Mouse (Mus musculus): ENCODE results near the gene Slc25a26. TPM values are rescaled to one million over a fixed set of nuclear protein-coding genes. Genes with fewer than 3 reads are reported as not detected.

The Slc25a26 gene
- polyA plus RNA-seq, 1 experiment from 2014 or later, result 7.8 TPM

- peaks cover 6% of the 10 kb centered on the region; the same call in 1 of the 2 replicates for H3K4me1 ChIP-seq
- WGBS, result 76% methylated on average over 4 of the region's 4 CpGs
- no peak overlapping the region for H3K4me3 ChIP-seq
- ATAC-seq (ENCODE audit: insufficient number of reproducible peaks, low FRiP score, low TSS enrichment, low read depth), result no peak
- H3K9ac ChIP-seq, result no peak overlapping the region
- no peaks in the 10 kb centered on the region for H3K9me3 ChIP-seq
- no peak overlapping the region for H3K4me2 ChIP-seq
- H3K27ac ChIP-seq, result no peak overlapping the region
- H3K27me3 ChIP-seq, result no peaks in the 10 kb centered on the region
- H3K36me3 ChIP-seq, result no peaks in the 10 kb centered on the region
Measured at GRCm38 (mm10) chr6:94532086-94532485, 32.0 kb downstream of the Slc25a26 start.

- peaks cover 6% of the 10 kb centered on the region; the same call in 1 of the 2 replicates for H3K4me1 ChIP-seq
- H3K27ac ChIP-seq, result no peak overlapping the region
- no peak overlapping the region for H3K9ac ChIP-seq
- H3K9me3 ChIP-seq, result no peaks in the 10 kb centered on the region
- H3K27me3 ChIP-seq, result no peaks in the 10 kb centered on the region
- H3K4me3 ChIP-seq, result no peak overlapping the region
- H3K4me2 ChIP-seq, result no peak overlapping the region
- no peak for ATAC-seq (ENCODE audit: insufficient number of reproducible peaks, low FRiP score, low TSS enrichment, low read depth)
- H3K36me3 ChIP-seq, result no peaks in the 10 kb centered on the region
- WGBS, result 60% methylated on average over 8 of the region's 8 CpGs
Measured at GRCm38 (mm10) chr6:94536478-94536877, 36.3 kb downstream of the Slc25a26 start.

GRCm38 (mm10) chr6:94537652-94538051, 37.5 kb downstream of the Slc25a26 start:
- Histone ChIP-seq H3K4me1 (peaks cover 6% of the 10 kb centered on the region; the same call in 1 of the 2 replicates), H3K4me2 (no peak overlapping the region), H3K4me3 (no peak overlapping the region), H3K27ac (no peak overlapping the region), H3K9me3 (no peaks in the 10 kb centered on the region), H3K27me3 (no peaks in the 10 kb centered on the region), H3K9ac (no peak overlapping the region), H3K36me3 (no peaks in the 10 kb centered on the region)
- 81% methylated on average over 1 of the region's 1 CpGs for WGBS
- ATAC-seq (ENCODE audit: insufficient number of reproducible peaks, low FRiP score, low TSS enrichment, low read depth), result no peak

GRCm38 (mm10) chr6:94540090-94540489, 40.0 kb downstream of the Slc25a26 start:
- Histone ChIP-seq H3K4me3 (no peak overlapping the region), H3K9me3 (no peaks in the 10 kb centered on the region), H3K27ac (no peak overlapping the region), H3K9ac (no peak overlapping the region), H3K4me2 (no peak overlapping the region), H3K27me3 (no peaks in the 10 kb centered on the region), H3K36me3 (no peaks in the 10 kb centered on the region), H3K4me1 (peaks cover 11% of the 10 kb centered on the region; the same call in 1 of the 2 replicates)
- ATAC-seq (ENCODE audit: insufficient number of reproducible peaks, low FRiP score, low TSS enrichment, low read depth), result no peak
- WGBS, result 82% methylated on average over 3 of the region's 3 CpGs

- no peak for ATAC-seq (ENCODE audit: insufficient number of reproducible peaks, low FRiP score, low TSS enrichment, low read depth)
- Histone ChIP-seq H3K9ac (no peak overlapping the region), H3K9me3 (no peaks in the 10 kb centered on the region), H3K4me2 (no peak overlapping the region), H3K4me1 (peaks cover 11% of the 10 kb centered on the region; the same call in 1 of the 2 replicates), H3K27ac (no peak overlapping the region), H3K27me3 (no peaks in the 10 kb centered on the region), H3K4me3 (no peak overlapping the region), H3K36me3 (no peaks in the 10 kb centered on the region)
- WGBS, result 77% methylated on average over 4 of the region's 4 CpGs
Measured at GRCm38 (mm10) chr6:94540615-94541014, 40.5 kb downstream of the Slc25a26 start.

- H3K4me3 ChIP-seq, result no peak overlapping the region
- no peak overlapping the region for H3K27ac ChIP-seq
- no peaks in the 10 kb centered on the region for H3K27me3 ChIP-seq
- H3K9ac ChIP-seq, result no peak overlapping the region
- ATAC-seq (ENCODE audit: insufficient number of reproducible peaks, low FRiP score, low TSS enrichment, low read depth), result no peak
- H3K4me2 ChIP-seq, result no peak overlapping the region
- H3K4me1 ChIP-seq, result peaks cover 8% of the 10 kb centered on the region; the same call in 1 of the 2 replicates
- H3K36me3 ChIP-seq, result no peaks in the 10 kb centered on the region
- WGBS, result 44% methylated on average over 6 of the region's 6 CpGs
- no peaks in the 10 kb centered on the region for H3K9me3 ChIP-seq
Measured at GRCm38 (mm10) chr6:94541133-94541532, 41.0 kb downstream of the Slc25a26 start.

- ATAC-seq (ENCODE audit: insufficient number of reproducible peaks, low FRiP score, low TSS enrichment, low read depth), result no peak
- WGBS, result 66% methylated on average over 7 of the region's 7 CpGs
- 0 out of 2 replicates have a peak, but pooled peaks cover 5% of the 10 kb centered on the region for H3K4me1 ChIP-seq
- no peaks in the 10 kb centered on the region for H3K9me3 ChIP-seq
- H3K4me3 ChIP-seq, result no peak overlapping the region
- no peaks in the 10 kb centered on the region for H3K27me3 ChIP-seq
- no peak overlapping the region for H3K4me2 ChIP-seq
- no peak overlapping the region for H3K9ac ChIP-seq
- no peaks in the 10 kb centered on the region for H3K36me3 ChIP-seq
- H3K27ac ChIP-seq, result no peak overlapping the region
Measured at GRCm38 (mm10) chr6:94541854-94542253, 41.7 kb downstream of the Slc25a26 start.

- no peak overlapping the region for H3K4me3 ChIP-seq
- H3K9ac ChIP-seq, result no peak overlapping the region
- 0 out of 2 replicates have a peak, but pooled peaks have one; percentile 35 for ATAC-seq (ENCODE audit: insufficient number of reproducible peaks, low FRiP score, low TSS enrichment, low read depth)
- no peaks in the 10 kb centered on the region for H3K27me3 ChIP-seq
- H3K36me3 ChIP-seq, result no peaks in the 10 kb centered on the region
- 37% methylated on average over 5 of the region's 5 CpGs for WGBS
- H3K9me3 ChIP-seq, result no peaks in the 10 kb centered on the region
- H3K27ac ChIP-seq, result no peak overlapping the region
- no peak overlapping the region for H3K4me2 ChIP-seq
- H3K4me1 ChIP-seq, result 0 out of 2 replicates have a peak, but pooled peaks cover 7% of the 10 kb centered on the region
Measured at GRCm38 (mm10) chr6:94543902-94544840, 44.0 kb downstream of the Slc25a26 start.

GRCm38 (mm10) chr6:94547239-94547638, 47.1 kb downstream of the Slc25a26 start:
- ATAC-seq (ENCODE audit: insufficient number of reproducible peaks, low FRiP score, low TSS enrichment, low read depth), result no peak
- 42% methylated on average over 4 of the region's 4 CpGs for WGBS

GRCm38 (mm10) chr6:94550298-94550697, 50.2 kb downstream of the Slc25a26 start:
- H3K27me3 ChIP-seq, result no peaks in the 10 kb centered on the region
- H3K4me3 ChIP-seq, result no peak overlapping the region
- no peak overlapping the region for H3K9ac ChIP-seq
- H3K27ac ChIP-seq, result no peak overlapping the region
- H3K4me2 ChIP-seq, result no peak overlapping the region
- H3K4me1 ChIP-seq, result 0 out of 2 replicates have a peak, but pooled peaks cover 5% of the 10 kb centered on the region
- H3K36me3 ChIP-seq, result no peaks in the 10 kb centered on the region
- no peak for ATAC-seq (ENCODE audit: insufficient number of reproducible peaks, low FRiP score, low TSS enrichment, low read depth)
- WGBS, result 65% methylated on average over 6 of the region's 6 CpGs
- no peaks in the 10 kb centered on the region for H3K9me3 ChIP-seq

More at GRCm38 (mm10) chr6:94547239-94547638, 47.1 kb downstream of the Slc25a26 start:
- no peak overlapping the region for H3K9ac ChIP-seq
- H3K36me3 ChIP-seq, result no peaks in the 10 kb centered on the region
- H3K27ac ChIP-seq, result no peak overlapping the region
- H3K4me2 ChIP-seq, result no peak overlapping the region
- no peaks in the 10 kb centered on the region for H3K9me3 ChIP-seq
- H3K27me3 ChIP-seq, result no peaks in the 10 kb centered on the region
- 0 out of 2 replicates have a peak, but pooled peaks cover 9% of the 10 kb centered on the region for H3K4me1 ChIP-seq
- no peak overlapping the region for H3K4me3 ChIP-seq

GRCm38 (mm10) chr6:94550851-94551250, 50.7 kb downstream of the Slc25a26 start:
- WGBS, result 77% methylated on average over 7 of the region's 7 CpGs

GRCm38 (mm10) chr6:94553085-94553484, 53.0 kb downstream of the Slc25a26 start:
- Histone ChIP-seq H3K9me3 (no peaks in the 10 kb centered on the region), H3K27ac (no peak overlapping the region), H3K4me3 (no peak overlapping the region), H3K9ac (no peak overlapping the region), H3K36me3 (no peaks in the 10 kb centered on the region), H3K4me2 (no peak overlapping the region), H3K27me3 (no peaks in the 10 kb centered on the region), H3K4me1 (0 out of 2 replicates have a peak, but pooled peaks cover 5% of the 10 kb centered on the region)
- WGBS, result 87% methylated on average over 5 of the region's 5 CpGs
- ATAC-seq (ENCODE audit: insufficient number of reproducible peaks, low FRiP score, low TSS enrichment, low read depth), result no peak

More at GRCm38 (mm10) chr6:94550851-94551250, 50.7 kb downstream of the Slc25a26 start:
- Histone ChIP-seq H3K4me3 (no peak overlapping the region), H3K27ac (no peak overlapping the region), H3K4me1 (0 out of 2 replicates have a peak, but pooled peaks cover 5% of the 10 kb centered on the region), H3K9ac (no peak overlapping the region), H3K36me3 (no peaks in the 10 kb centered on the region), H3K27me3 (no peaks in the 10 kb centered on the region), H3K4me2 (no peak overlapping the region), H3K9me3 (no peaks in the 10 kb centered on the region)
- ATAC-seq (ENCODE audit: insufficient number of reproducible peaks, low FRiP score, low TSS enrichment, low read depth), result no peak
